Mouse (Mus musculus) embryo, embryonic 10.5 days (tissue): ENCODE results near the gene Kel.

ENCODE experiments used
- DNase-seq: peaks from one replicate; pipeline ENCODE4 v3.0.0-alpha.2; 2015; ENCODE audit warnings: low spot score

Gene Kel

DNA sequence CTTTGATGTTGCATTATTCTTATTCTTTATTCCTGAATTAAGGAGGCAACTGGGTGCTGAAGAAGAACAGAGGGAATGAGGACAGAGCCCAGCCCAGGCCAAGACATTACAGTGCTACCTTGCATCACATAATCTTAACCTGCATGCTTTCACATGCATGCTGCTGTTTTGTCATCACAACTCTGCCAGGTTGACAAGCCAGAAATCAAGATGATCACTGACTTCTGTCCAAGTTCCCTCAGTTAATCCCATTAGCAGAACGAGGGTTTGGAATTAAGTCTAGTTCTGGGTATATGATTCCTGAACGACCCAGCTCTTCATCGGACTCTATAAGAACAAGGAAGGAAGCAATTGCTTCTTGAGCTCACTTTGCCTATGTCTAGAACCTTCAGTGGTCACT lies 57.9 kb downstream of the Kel start:
- DNase-seq, result no peak

- DNase-seq, result no peak
These were observed 60.9 kb downstream of the Kel start for GRCm38 (mm10) chr6:41643227-41643626.

- no peak for DNase-seq
These were observed 61.4 kb downstream of the Kel start for GRCm38 (mm10) chr6:41642765-41643164.

- no peak for DNase-seq
These were observed 62.8 kb downstream of the Kel start for GRCm38 (mm10) chr6:41641173-41641866.

DNA sequence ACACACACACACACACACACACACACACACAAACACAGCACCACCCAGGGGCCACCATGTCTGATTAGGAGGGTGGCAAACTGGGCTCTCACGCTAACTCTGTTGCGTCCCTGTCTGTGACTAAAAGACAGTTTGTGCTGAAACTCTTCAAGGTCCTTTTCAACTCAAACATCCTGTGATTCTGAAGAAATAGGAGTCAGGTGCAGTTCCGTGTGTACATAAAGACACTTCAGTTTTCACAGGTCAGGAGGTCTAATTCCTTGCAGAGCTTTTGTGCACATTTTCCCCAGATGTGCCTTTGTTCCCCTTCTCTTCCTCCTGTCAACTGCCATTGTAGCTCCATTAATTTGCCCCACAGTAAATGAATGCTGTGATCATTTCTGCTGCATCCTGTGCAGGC lies 63.7 kb downstream of the Kel start:
- peak; percentile 18 for DNase-seq

DNA sequence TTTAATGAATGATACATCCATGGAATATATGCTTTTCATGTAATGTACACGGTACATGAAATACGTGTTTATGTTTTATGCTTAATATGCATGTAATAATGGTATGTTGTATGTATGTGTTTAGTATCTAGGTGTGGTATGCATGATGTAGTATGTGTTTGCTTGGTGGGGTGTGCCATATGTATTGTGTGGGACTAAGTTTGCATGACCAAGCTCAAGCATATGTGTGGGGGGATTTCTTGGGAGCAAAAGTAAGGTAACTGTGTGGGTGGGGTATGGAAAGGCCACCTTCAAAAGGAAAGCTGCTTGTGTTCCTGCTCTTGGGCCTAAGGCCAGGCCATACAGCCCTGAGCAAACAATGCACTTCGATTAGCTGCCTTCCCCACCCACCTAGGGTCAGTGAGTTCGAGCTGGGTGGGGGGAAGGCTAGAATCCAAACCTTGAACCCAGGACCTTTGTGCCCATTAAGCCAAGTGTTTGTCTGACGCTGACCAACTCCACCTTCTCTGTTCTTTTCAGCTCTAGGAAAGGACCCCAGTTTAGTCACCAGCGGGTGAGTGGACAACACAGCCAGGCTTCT lies 66.1 kb downstream of the Kel start:
- DNase-seq, result no peak

GRCm38 (mm10) chr6:41637393-41637792 lies 66.7 kb downstream of the Kel start:
- DNase-seq, result no peak
